Mouse (Mus musculus) heart, adult 11 months (tissue): ENCODE measurements at regions not wholly inside any gene's neighbourhood (a gene's known extent, or its start where the extent isn't known, plus 50 kb on each side); places are given as distances from the start of the nearest gene placed in this dataset.

ENCODE experiments used
- DNase-seq: peaks from one replicate; pipeline ENCODE4 v3.0.0; 2022

GRCm38 (mm10) chr7:88945338-88945737 is 458.7 kb downstream of the Tmem135 start:
- DNase-seq, result no peak

GRCm38 (mm10) chr7:88944936-88945335 is 459.1 kb downstream of the Tmem135 start:
- DNase-seq, result no peak

- no peak for DNase-seq
Observed at GRCm38 (mm10) chr7:88941246-88941910, 462.6 kb downstream of the Tmem135 start.

- DNase-seq, result no peak
Observed at GRCm38 (mm10) chr7:88940196-88940595, 463.8 kb downstream of the Tmem135 start.

GRCm38 (mm10) chr7:88928245-88928795 is 475.7 kb downstream of the Tmem135 start:
- DNase-seq, result no peak
